Mouse (Mus musculus): ENCODE measurements around the gene Rasgrf1.

Gene Rasgrf1

GRCm38 (mm10) chr9:89906645-89907044 lies 3.1 kb upstream of the Rasgrf1 start:
- in situ Hi-C loops (cut with MboI, MseI) = no loop called here

GRCm38 (mm10) chr9:89907941-89908340 lies 1.8 kb upstream of the Rasgrf1 start:
- in situ Hi-C loops (cut with MboI, MseI) = no loop called here

DNA sequence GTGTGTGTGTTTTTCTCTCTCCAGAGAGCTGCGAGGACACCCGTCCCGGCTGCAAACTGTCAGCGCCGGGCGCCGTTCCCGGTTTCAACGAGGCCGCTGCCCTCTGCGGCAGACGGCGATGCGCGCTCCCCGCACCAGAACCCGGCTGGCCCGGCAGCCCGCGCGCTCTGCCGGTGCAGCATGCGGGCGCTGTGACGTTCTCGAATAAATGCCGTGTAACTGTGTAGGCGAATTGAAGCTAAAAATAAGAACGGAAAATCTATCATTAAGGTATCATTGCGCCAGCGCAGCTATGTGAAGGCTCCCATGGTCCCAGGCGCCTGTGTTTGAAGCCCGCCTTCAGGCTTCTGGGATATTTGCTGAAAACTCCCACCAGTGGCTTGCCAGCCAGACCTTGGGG lies 1.1 kb upstream of the Rasgrf1 start:
- in situ Hi-C loops (cut with MboI, MseI) = no loop called here

- in situ Hi-C loops (cut with MboI, MseI) = no loop called here
Observed at GRCm38 (mm10) chr9:89910011-89910400, 298 bp downstream of the Rasgrf1 start.

DNA sequence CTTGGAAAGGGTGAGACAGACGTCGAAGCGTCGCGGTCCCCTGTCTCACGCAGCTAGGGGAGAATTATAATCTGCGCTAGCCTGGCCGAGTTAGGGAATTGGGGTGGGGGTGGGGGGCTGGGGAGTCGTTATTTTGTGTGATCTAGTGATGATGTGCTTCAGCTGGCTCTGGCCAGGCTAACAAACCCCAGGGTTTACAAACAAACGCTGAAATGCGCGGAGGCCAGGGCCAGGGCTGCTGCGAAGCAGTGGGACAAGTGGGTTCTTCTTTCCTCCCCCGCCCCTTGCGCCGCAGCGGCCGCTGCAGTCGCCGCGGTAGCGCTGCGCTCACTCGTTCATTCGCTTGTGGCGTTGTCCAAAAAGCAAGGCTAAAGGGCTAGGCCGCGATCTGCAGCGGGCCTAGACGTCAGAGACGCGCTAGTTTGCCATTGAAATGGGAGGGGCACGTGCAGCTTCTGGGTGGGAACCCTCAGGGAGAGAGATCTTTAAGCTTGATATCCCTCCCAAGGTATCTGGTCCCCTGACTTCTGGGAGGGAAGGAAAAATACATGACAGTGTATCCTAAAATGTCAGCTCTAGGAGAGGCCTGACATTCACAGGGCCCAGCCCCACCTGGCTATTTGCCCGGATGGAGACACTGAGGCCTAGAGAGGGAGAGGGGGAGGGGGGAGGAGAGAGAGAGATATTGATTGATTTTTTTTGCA lies 1.2 kb downstream of the Rasgrf1 start:
- in situ Hi-C loops (cut with MboI, MseI) = no loop called here

DNA sequence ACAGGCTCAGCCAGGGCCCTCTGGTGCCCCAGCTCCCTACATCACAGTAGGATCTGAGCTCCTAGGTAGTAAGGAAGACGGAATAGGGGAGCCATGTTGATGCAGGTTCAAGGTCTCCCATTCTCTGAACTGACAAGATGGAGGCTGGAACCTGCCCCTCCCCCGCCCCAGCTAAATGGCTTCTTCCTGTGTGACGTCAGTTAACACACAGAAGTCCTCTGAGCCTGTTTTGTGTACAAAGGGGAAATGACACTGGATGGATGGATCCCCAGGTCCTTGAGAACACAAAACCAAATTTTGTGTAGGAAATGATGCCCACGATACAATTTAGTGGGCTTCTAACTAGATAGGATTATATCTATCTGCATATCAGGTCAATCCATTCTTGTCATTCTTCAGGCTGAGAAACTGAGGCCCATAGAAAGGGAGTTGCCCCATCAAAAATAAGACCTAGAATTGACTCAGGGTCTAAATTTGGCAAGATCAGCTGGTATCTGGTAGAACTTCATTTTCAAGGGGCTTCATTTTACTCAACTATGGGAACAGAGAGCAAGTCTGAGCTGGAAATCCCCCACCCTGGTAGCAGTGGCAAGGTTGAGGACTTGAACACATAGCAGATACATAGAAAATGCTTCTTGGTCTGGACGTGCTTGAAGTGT lies 2.3 kb downstream of the Rasgrf1 start:
- in situ Hi-C loops (cut with MboI, MseI) = no loop called here

GRCm38 (mm10) chr9:89913135-89913534 lies 3.4 kb downstream of the Rasgrf1 start:
- in situ Hi-C loops (cut with MboI, MseI) = no loop called here

GRCm38 (mm10) chr9:89916471-89916870 lies 6.8 kb downstream of the Rasgrf1 start:
- in situ Hi-C loops (cut with MboI, MseI) = no loop called here

GRCm38 (mm10) chr9:89917431-89917830 lies 7.7 kb downstream of the Rasgrf1 start:
- in situ Hi-C loops (cut with MboI, MseI) = no loop called here

GRCm38 (mm10) chr9:89918832-89919231 lies 9.1 kb downstream of the Rasgrf1 start:
- in situ Hi-C loops (cut with MboI, MseI) = no loop called here

- in situ Hi-C loops (cut with MboI, MseI) = no loop called here
Observed at GRCm38 (mm10) chr9:89921121-89921520, 11.4 kb downstream of the Rasgrf1 start.

- in situ Hi-C loops (cut with MboI, MseI) = no loop called here
Observed at GRCm38 (mm10) chr9:89922666-89923065, 13.0 kb downstream of the Rasgrf1 start.

DNA sequence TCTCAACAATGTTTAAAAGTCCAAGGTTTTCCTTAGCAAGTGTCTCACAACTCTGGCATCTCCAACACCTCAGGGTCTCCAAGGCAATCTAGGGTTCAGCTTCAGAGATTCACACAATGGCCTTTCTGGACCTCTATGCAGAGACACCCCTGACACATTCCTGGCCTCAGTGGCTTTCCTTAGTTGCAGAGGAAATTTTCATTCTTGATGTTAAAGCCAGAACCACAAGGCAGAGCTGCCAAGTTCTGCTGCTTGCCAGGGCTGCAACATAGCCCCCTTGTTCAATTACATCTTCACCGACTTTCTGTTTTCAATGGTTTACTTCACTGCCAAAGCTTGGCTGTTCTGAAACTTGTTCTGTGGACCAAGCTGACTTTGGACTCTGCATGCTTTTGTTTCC lies 15.1 kb downstream of the Rasgrf1 start:
- in situ Hi-C loops (cut with MboI, MseI) = no loop called here

DNA sequence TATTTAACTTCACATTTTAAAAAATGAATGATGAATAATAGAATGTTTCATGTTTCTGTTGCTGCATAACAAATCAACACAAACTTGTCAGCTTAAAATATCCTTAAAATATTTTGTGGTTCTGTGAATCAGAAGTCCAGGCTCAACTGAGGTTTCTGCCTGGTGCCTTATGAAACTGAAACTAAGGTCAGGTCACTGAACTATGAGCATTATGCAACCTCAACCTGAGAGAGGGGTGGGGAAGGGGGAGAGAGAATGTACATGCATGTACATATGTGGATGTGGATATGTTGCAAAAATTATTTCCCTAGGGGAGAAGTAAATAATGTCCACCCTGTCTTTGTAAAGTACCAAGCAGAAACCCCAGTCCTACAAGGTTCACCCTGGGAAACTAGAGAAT lies 18.8 kb downstream of the Rasgrf1 start:
- in situ Hi-C loops (cut with MboI, MseI) = no loop called here

DNA sequence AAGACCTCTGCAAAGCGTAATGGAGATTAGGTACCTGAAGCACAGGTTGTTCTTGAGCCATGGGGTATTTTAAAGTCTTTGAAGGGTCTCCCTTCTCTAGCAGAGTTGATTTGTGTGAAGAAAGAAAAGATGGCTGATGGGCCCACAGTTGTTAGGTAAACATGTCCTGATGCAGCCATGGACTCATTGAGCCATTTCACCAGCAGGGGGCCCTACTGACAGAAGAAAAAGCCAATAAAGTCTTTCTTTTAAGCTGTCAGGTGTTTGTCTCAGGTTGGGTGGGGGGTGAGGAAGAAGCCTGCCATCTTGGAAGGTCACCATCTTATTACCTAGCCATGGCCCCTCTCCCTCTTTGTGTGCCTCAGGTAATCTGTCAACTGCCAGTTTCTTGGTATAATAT lies 30.7 kb downstream of the Rasgrf1 start:
- in situ Hi-C loops (cut with MboI, MseI) = no loop called here

DNA sequence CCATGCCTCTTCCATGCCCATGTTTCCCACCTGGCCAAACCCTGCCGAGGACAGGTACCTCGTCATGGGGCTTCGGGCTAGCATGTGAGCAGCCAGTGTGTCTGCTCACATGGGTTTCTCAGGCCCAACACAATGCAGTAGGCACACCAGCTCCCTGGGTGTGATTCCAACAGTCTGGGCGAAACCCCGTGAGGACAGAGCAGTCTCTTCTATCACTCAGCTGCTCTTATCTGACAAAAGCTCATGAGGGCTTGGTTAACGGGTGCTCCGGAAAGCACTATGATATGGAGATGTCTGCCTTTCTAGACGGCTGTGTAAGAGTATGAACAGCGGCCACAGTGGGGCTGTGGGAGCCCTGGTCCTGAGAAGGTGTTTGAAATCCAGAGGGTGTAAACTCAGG lies 37.1 kb downstream of the Rasgrf1 start:
- in situ Hi-C loops (cut with MboI, MseI) = no loop called here

DNA sequence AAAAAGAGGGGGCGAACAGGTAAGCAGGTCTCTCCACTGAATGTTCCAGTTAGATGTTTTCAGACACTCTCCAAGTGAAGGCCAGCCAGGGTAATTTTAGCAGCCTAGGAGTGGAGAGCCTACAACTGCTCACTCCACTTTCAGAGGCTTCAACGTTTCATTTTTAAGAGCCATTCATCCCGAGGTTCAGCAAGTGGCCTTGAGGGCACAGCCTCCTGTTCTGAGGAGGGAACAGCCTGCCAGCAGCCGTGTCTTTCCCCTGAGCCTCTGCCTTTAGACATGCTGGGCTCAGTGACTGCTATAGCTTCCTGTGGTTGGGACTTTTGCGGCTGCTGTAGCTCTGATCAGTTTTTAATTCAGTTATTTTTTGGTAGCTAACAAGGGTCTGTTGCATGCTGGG lies 38.9 kb downstream of the Rasgrf1 start:
- in situ Hi-C loops (cut with MboI, MseI) = no loop called here

GRCm38 (mm10) chr9:89953596-89954215 lies 44.0 kb downstream of the Rasgrf1 start:
- in situ Hi-C loops (cut with MboI, MseI) = no loop called here

DNA sequence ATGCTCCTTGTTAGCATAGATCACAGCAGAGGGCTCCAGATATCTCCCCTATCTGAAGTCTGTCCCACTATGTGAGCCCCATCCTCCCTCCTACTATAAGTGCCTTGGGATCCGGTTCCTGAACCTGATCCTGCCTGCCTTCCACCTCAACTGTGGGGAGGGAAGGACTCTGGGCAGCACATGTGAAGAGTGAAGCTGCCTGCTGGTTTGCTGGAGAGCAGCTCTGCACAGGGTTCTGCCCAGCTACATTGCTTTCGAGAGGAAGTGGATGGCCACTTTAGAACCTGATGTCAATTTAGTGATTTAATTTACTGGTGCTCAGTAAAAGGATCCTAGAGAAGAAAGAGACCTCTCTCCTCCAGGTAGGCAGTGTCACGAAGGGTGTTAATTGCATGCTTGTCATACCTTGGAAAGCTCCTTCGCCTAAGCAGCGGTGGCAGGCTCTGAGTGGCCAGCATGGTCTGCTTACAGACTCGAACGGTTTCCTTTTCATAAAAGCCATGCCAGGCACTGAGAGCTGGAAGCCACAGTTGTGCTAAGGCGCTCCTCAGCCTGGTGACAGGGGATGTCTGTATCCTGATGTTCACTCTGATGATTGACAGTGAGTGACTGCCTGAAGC lies 45.3 kb downstream of the Rasgrf1 start:
- in situ Hi-C loops (cut with MboI, MseI) = no loop called here

DNA sequence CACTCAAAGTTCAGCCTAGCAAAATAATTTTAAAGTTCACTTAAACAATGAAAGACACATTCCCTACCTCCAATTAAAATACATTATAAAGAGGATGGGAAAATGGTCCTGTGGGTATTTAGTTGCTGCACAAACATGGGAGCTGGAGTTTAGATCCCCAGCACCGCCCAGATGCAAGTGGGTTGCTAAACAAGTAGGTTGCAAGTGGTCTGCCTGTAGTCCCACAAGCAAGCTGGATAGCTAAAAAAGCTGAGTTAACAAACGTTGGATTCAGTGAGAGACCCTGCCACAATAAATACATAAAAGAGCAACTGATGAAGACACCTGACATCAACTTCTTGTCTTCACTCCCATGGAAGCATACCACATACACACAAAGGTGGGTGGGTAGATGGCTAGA lies 49.3 kb downstream of the Rasgrf1 start:
- in situ Hi-C loops (cut with MboI, MseI) = no loop called here

GRCm38 (mm10) chr9:89964091-89964490 lies 54.4 kb downstream of the Rasgrf1 start:
- in situ Hi-C loops (cut with MboI, MseI) = no loop called here

- in situ Hi-C loops (cut with MboI, MseI) = no loop called here
Observed at GRCm38 (mm10) chr9:89967716-89968115, 58.0 kb downstream of the Rasgrf1 start.
